Mouse (Mus musculus) heart, embryonic 12.5 days (tissue): ENCODE results near the gene Anks1b. TPM values are rescaled to one million over a fixed set of nuclear protein-coding genes. Genes with fewer than 3 reads are reported as not detected.

Experiments
- ATAC-seq: fragments of 200-750 bp; cut with Nextera tagmentation; 2 replicates; pipeline ENCODE4 v1.8.0; 2017; ENCODE audit warnings: moderate TSS enrichment, moderate library complexity; ENCODE audit not compliant: insufficient number of reproducible peaks, low FRiP score
- H3K27ac ChIP-seq: fragments of 300-500 bp; sonication (generic); 2 replicates; pipeline ENCODE4 v1.5.1; 2016; ENCODE audit warnings: mild to moderate bottlenecking, moderate library complexity; ENCODE audit not compliant: poor library complexity, severe bottlenecking
- H3K27me3 ChIP-seq: fragments of 300-500 bp; sonication (generic); replicated peaks from 2 replicates; pipeline ENCODE4 v1.6.1; 2016; ENCODE audit warnings: mild to moderate bottlenecking, moderate library complexity
- H3K36me3 ChIP-seq: fragments of 300-500 bp; sonication (generic); 2 replicates; pipeline ENCODE4 v1.6.1; 2016; ENCODE audit warnings: mild to moderate bottlenecking, moderate library complexity
- H3K4me1 ChIP-seq: fragments of 300-500 bp; sonication (generic); replicated peaks from 2 replicates; pipeline ENCODE4 v1.6.1; 2016; ENCODE audit warnings: mild to moderate bottlenecking
- H3K4me2 ChIP-seq: fragments of 300-500 bp; sonication (generic); 2 replicates; pipeline ENCODE4 v1.6.1; 2016; ENCODE audit warnings: mild to moderate bottlenecking, moderate library complexity
- H3K4me3 ChIP-seq: fragments of 300-500 bp; sonication (generic); 2 replicates; pipeline ENCODE4 v1.5.1; 2016; ENCODE audit warnings: mild to moderate bottlenecking
- H3K9ac ChIP-seq: fragments of 300-500 bp; sonication (generic); 2 replicates; pipeline ENCODE4 v1.6.1; 2016; ENCODE audit warnings: mild to moderate bottlenecking, moderate library complexity
- H3K9me3 ChIP-seq: fragments of 300-500 bp; sonication (generic); replicated peaks from 2 replicates; pipeline ENCODE4 v1.6.1; 2016; ENCODE audit warnings: mild to moderate bottlenecking, moderate library complexity
- WGBS: fragments of 180-500 bp; shearing (Covaris S2); methylation state at CpG from one replicate; pipeline ENCODE4 v1.1.7; 2016; 5-methylcytosine and 5-hydroxymethylcytosine counted together
- polyA plus RNA-seq: library from polyadenylated mRNA; unstranded; fragments of >200 nt; fragmentation: Nextera tagmentation; extraction: Ambion mirVana; gene quantifications from 2 replicates; pipeline ENCODE4 v1.2.1, GENCODE M21; 2016

Anks1b gene
- polyA plus RNA-seq, 1 experiment from 2014 or later, result 0.40 TPM

- WGBS, result 76% methylated on average over 5 of the region's 5 CpGs
- Histone ChIP-seq H3K27me3 (no peaks in the 10 kb centered on the region), H3K4me3 (no peak overlapping the region), H3K4me1 (no peaks in the 10 kb centered on the region), H3K9ac (no peak overlapping the region), H3K4me2 (no peak overlapping the region), H3K27ac (no peak overlapping the region), H3K36me3 (no peaks in the 10 kb centered on the region), H3K9me3 (no peaks in the 10 kb centered on the region)
- ATAC-seq, result no peak
These were observed 1064.6 kb downstream of the Anks1b start for GRCm38 (mm10) chr10:90937721-90938460.

GRCm38 (mm10) chr10:90940521-90941520, 1067.5 kb downstream of the Anks1b start:
- no peak overlapping the region for H3K4me2 ChIP-seq
- H3K4me3 ChIP-seq, result no peak overlapping the region
- H3K9me3 ChIP-seq, result no peaks in the 10 kb centered on the region
- ATAC-seq, result no peak
- WGBS, result 79% methylated on average over 15 of the region's 15 CpGs
- no peaks in the 10 kb centered on the region for H3K4me1 ChIP-seq
- H3K27ac ChIP-seq, result no peak overlapping the region
- H3K27me3 ChIP-seq, result no peaks in the 10 kb centered on the region
- no peaks in the 10 kb centered on the region for H3K36me3 ChIP-seq
- no peak overlapping the region for H3K9ac ChIP-seq

GRCm38 (mm10) chr10:90942001-90942700, 1068.8 kb downstream of the Anks1b start:
- Histone ChIP-seq H3K4me3 (no peak overlapping the region), H3K36me3 (no peaks in the 10 kb centered on the region), H3K27me3 (no peaks in the 10 kb centered on the region), H3K4me2 (no peak overlapping the region), H3K4me1 (no peaks in the 10 kb centered on the region), H3K27ac (no peak overlapping the region), H3K9me3 (no peaks in the 10 kb centered on the region), H3K9ac (no peak overlapping the region)
- WGBS, result 75% methylated on average over 14 of the region's 14 CpGs
- no peak for ATAC-seq

GRCm38 (mm10) chr10:90947043-90947442, 1073.7 kb downstream of the Anks1b start:
- Histone ChIP-seq H3K36me3 (no peaks in the 10 kb centered on the region), H3K27me3 (no peaks in the 10 kb centered on the region), H3K4me3 (no peak overlapping the region), H3K9ac (no peak overlapping the region), H3K4me2 (no peak overlapping the region), H3K9me3 (no peaks in the 10 kb centered on the region), H3K4me1 (no peaks in the 10 kb centered on the region), H3K27ac (no peak overlapping the region)
- no peak for ATAC-seq
- 89% methylated on average over 6 of the region's 6 CpGs for WGBS

- no peak for ATAC-seq
These were observed 1074.5 kb downstream of the Anks1b start for GRCm38 (mm10) chr10:90947608-90948373.

GRCm38 (mm10) chr10:90953103-90953709, 1079.9 kb downstream of the Anks1b start:
- Histone ChIP-seq H3K9me3 (no peaks in the 10 kb centered on the region), H3K27me3 (no peaks in the 10 kb centered on the region), H3K36me3 (no peaks in the 10 kb centered on the region), H3K4me3 (no peak overlapping the region), H3K4me2 (no peak overlapping the region), H3K9ac (no peak overlapping the region), H3K27ac (no peak overlapping the region), H3K4me1 (no peaks in the 10 kb centered on the region)
- 84% methylated on average over 15 of the region's 15 CpGs for WGBS
- no peak for ATAC-seq

More at GRCm38 (mm10) chr10:90947608-90948373, 1074.5 kb downstream of the Anks1b start:
- no peak overlapping the region for H3K4me2 ChIP-seq
- no peak overlapping the region for H3K9ac ChIP-seq
- no peaks in the 10 kb centered on the region for H3K4me1 ChIP-seq
- no peak overlapping the region for H3K27ac ChIP-seq
- no peaks in the 10 kb centered on the region for H3K27me3 ChIP-seq
- 87% methylated on average over 18 of the region's 18 CpGs for WGBS
- H3K4me3 ChIP-seq, result no peak overlapping the region
- no peaks in the 10 kb centered on the region for H3K36me3 ChIP-seq
- H3K9me3 ChIP-seq, result no peaks in the 10 kb centered on the region

- WGBS, result 78% methylated on average over 6 of the region's 6 CpGs
- no peaks in the 10 kb centered on the region for H3K27me3 ChIP-seq
- no peak for ATAC-seq
These were observed 1080.5 kb downstream of the Anks1b start for GRCm38 (mm10) chr10:90953821-90954220.

GRCm38 (mm10) chr10:90960374-90960773, 1087.1 kb downstream of the Anks1b start:
- H3K4me3 ChIP-seq, result no peak overlapping the region
- H3K27ac ChIP-seq, result no peak overlapping the region
- no peaks in the 10 kb centered on the region for H3K9me3 ChIP-seq
- no peak overlapping the region for H3K4me2 ChIP-seq
- no peak for ATAC-seq
- peaks cover 22% of the 10 kb centered on the region for H3K27me3 ChIP-seq
- no peaks in the 10 kb centered on the region; the same call in 1 of the 2 replicates for H3K4me1 ChIP-seq
- no peak overlapping the region for H3K9ac ChIP-seq
- WGBS, result 71% methylated on average over 7 of the region's 7 CpGs
- H3K36me3 ChIP-seq, result no peaks in the 10 kb centered on the region

More at GRCm38 (mm10) chr10:90953821-90954220, 1080.5 kb downstream of the Anks1b start:
- H3K4me3 ChIP-seq, result no peak overlapping the region
- H3K4me2 ChIP-seq, result no peak overlapping the region
- no peaks in the 10 kb centered on the region for H3K9me3 ChIP-seq
- no peaks in the 10 kb centered on the region for H3K36me3 ChIP-seq
- H3K9ac ChIP-seq, result no peak overlapping the region
- H3K4me1 ChIP-seq, result no peaks in the 10 kb centered on the region
- H3K27ac ChIP-seq, result no peak overlapping the region

- H3K9me3 ChIP-seq, result no peaks in the 10 kb centered on the region
- H3K4me2 ChIP-seq, result peak overlapping the region; percentile 15; the same call in 1 of the 2 replicates
- peaks cover 63% of the 10 kb centered on the region for H3K27me3 ChIP-seq
- WGBS, result 20% methylated on average over 9 of the region's 9 CpGs
- peaks cover 3% of the 10 kb centered on the region; the same call in 1 of the 2 replicates for H3K4me1 ChIP-seq
- H3K36me3 ChIP-seq, result no peaks in the 10 kb centered on the region
- H3K9ac ChIP-seq, result no peak overlapping the region
- H3K27ac ChIP-seq, result no peak overlapping the region
- no peak for ATAC-seq
- H3K4me3 ChIP-seq, result no peak overlapping the region
These were observed 1091.2 kb downstream of the Anks1b start for GRCm38 (mm10) chr10:90964511-90964910.
